Mouse (Mus musculus): ENCODE measurements around the gene Cox8a. TPM values are rescaled to one million over a fixed set of nuclear protein-coding genes. Genes with fewer than 3 reads are reported as not detected.

Gene Cox8a
- total and polyA plus RNA-seq, 3 experiments: 745 to 1,213 TPM; not detected in 1

- no peak; the same call in 1 of the 2 replicates for TF ChIP-seq E2F4 (IDR thresholded peaks at IDR 0.05; ENCODE audit: borderline replicate concordance, low read depth, low read length)
- no peak for TF ChIP-seq BHLHE40 (IDR thresholded peaks at IDR 0.05; ENCODE audit: borderline replicate concordance, low read depth, low read length)
- no peak for TF ChIP-seq USF2 (IDR thresholded peaks at IDR 0.05; ENCODE audit: borderline replicate concordance in 1 of 2, insufficient read depth in 1 of 2, low read depth in 1 of 2, low read length in 2 of 2)
- peak; percentile 89 for TF ChIP-seq HCFC1 (IDR thresholded peaks at IDR 0.05; ENCODE audit: low read depth, low read length)
- TF ChIP-seq TCF12 (IDR thresholded peaks at IDR 0.05; ENCODE audit: low read depth, low read length): peak; percentile 66
- peak; percentile 71 for TF ChIP-seq RCOR1 (IDR thresholded peaks at IDR 0.05; ENCODE audit: low read depth, low read length)
- TF ChIP-seq MAFK (IDR thresholded peaks at IDR 0.05; ENCODE audit: borderline replicate concordance, low read depth, low read length): no peak
- TF ChIP-seq SIN3A (IDR thresholded peaks at IDR 0.05; ENCODE audit: low read length): peak; percentile 93; the same call in 1 of the 2 replicates
- TF ChIP-seq POLR2A (IDR thresholded peaks at IDR 0.05; ENCODE audit: control insufficient read depth in 1 of 2, insufficient read depth in 1 of 2, low read depth in 1 of 2, low read length in 2 of 2, poor library complexity in 1 of 2): peak; percentile 77 to 93
- TF ChIP-seq MYC (IDR thresholded peaks at IDR 0.05; ENCODE audit: low read depth, low read length): peak; percentile 78
- no peak for TF ChIP-seq UBTF (IDR thresholded peaks at IDR 0.05; ENCODE audit: borderline replicate concordance, insufficient read depth, low read depth, low read length)
- peak; percentile 94 for TF ChIP-seq MXI1 (IDR thresholded peaks at IDR 0.05; ENCODE audit: low read depth, low read length)
Measured at GRCm38 (mm10) chr19:7205753-7206736, 11.4 kb downstream of the Cox8a start, which contains the start of gene Otub1 (continued).

DNA sequence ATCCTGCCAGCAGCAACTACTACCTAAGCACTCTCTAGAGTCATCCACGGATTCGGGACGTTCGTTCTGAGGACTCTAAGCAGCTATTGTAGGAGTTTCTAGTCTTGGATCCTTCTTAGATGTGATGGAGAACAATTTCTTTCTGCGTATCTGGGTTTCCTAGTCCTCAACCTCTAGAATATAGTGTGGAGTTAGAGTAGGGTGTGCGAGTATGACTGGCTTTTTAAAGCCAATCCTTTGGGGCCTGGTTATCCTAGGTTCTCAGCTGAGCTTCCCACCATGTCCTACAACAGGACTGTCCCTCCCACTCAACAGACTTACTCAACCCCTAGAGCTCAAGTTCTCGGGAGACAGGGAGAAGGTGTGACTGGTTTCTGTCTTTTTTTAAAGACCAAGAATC is 12.1 kb downstream of the Cox8a start:
- Histone ChIP-seq H3K79me2 (ENCODE audit: control insufficient read depth, insufficient read depth, low read length, poor library complexity) (peaks cover 23% of the 10 kb centered on the region), H3K9ac (ENCODE audit: control insufficient read depth, low read depth, low read length, poor library complexity, severe bottlenecking) (peak overlapping the region; percentile 90), H3K27me3 (ENCODE audit: control insufficient read depth in 1 of 2, insufficient read depth in 2 of 2, low read length in 2 of 2) (no peaks in the 10 kb centered on the region), H3K4me3 (ENCODE audit: control insufficient read depth in 1 of 2, insufficient read depth in 1 of 2, low read depth in 2 of 2, low read length in 2 of 2) (peak overlapping the region; percentile 93 to 98), H3K27ac (ENCODE audit: control insufficient read depth, low read depth, low read length) (peak overlapping the region; percentile 57), H3K36me3 (ENCODE audit: control insufficient read depth in 1 of 2, insufficient read depth in 2 of 2, low read length in 2 of 2) (peaks cover 0 to 14% of the 10 kb centered on the region in 2 experiments; a peak in 2 of 4 replicates), H3K9me3 (replicated peaks; ENCODE audit: insufficient read depth, low read length) (no peaks in the 10 kb centered on the region), H3K4me1 (ENCODE audit: control insufficient read depth in 1 of 2, insufficient read depth in 2 of 2, low read length in 2 of 2) (peaks cover 2 to 13% of the 10 kb centered on the region in 2 experiments; a peak in 3 of 4 replicates)
- no peak for TF ChIP-seq TCF12 (IDR thresholded peaks at IDR 0.05; ENCODE audit: low read depth, low read length)
- no peak for TF ChIP-seq MAZ (IDR thresholded peaks at IDR 0.05; ENCODE audit: low read depth, low read length)
- no peak for TF ChIP-seq E2F4 (IDR thresholded peaks at IDR 0.05; ENCODE audit: borderline replicate concordance, low read depth, low read length)
- TF ChIP-seq JUND (IDR thresholded peaks at IDR 0.05; ENCODE audit: low read depth, low read length): no peak
- TF ChIP-seq ZKSCAN1 (IDR thresholded peaks at IDR 0.05; ENCODE audit: low read depth, low read length): no peak
- no peak for TF ChIP-seq USF2 (IDR thresholded peaks at IDR 0.05; ENCODE audit: borderline replicate concordance in 1 of 2, insufficient read depth in 1 of 2, low read depth in 1 of 2, low read length in 2 of 2)
- DNase-seq (ENCODE audit: low read depth, low spot score): no peak

All from MEL (cell line).